In the genomic region with DNA sequence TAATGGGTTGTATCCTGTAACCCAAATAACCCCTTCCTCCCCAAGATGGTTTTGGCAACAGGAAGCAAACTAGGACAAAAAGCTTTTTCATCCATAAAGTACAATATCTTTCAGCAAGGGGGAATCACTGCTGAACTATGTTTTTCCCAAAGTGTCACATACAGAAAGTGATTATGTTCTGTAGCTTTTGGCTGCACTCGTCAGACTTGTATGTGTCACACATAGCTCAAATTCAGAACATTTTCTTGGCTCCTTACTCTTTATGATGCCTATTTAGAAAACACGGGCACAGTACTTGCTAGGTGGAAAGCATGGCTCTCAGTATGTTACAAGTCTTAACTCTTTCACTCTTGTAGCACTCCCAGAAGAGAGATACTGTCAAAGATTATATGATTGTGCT, we compare ENCODE assay signal across 22 mouse cellular contexts. TPM values are rescaled to one million over a fixed set of nuclear protein-coding genes. Genes with fewer than 3 reads are reported as not detected.
A peak's percentile ranks its signal among the peaks of the same experiment; 100 is the strongest.
DNase-seq lines count a peak whose midpoint lies in the region; ATAC-seq and TF ChIP-seq lines count a peak whose summit lies in the region.
"Had no signal": no experiment of that assay in that cellular context is flagged by ENCODE, and none has a peak within 500 bp of the region (broad histone marks: within the 10 kb centered on the region; RNA-seq: fewer than 3 reads in every experiment).

No protein-coding gene starts in this region.

- WGBS in liver, adult 2 months: 20% methylated on average over 2 of the region's 2 CpGs
- WGBS in liver, embryonic 12.5 days (ENCODE audit: insufficient replicate concordance): 63% methylated on average over 2 of the region's 2 CpGs
- 41% methylated on average over 2 of the region's 2 CpGs for WGBS in lung, postnatal 0 days

- no peak for TF ChIP-seq CTCF in gastrocnemius, adult 2 months (IDR thresholded peaks at IDR 0.05)
- no peak for TF ChIP-seq CTCF in liver, adult 2 months (IDR thresholded peaks at IDR 0.05; ENCODE audit: low read depth, low read length)
- TF ChIP-seq CTCF in lung, postnatal 0 days (IDR thresholded peaks at IDR 0.05): no peak
- no peak for TF ChIP-seq CTCF in embryonic fibroblast, embryonic 13.5 days (IDR thresholded peaks at IDR 0.05; ENCODE audit: borderline replicate concordance, insufficient read depth, low read length)

- peaks cover 23% of the 10 kb centered on the region for H3K4me1 ChIP-seq in liver, adult 2 months (ENCODE audit: control insufficient read depth, insufficient read depth, low read length)
- peaks cover 6% of the 10 kb centered on the region; the same call in 1 of the 2 replicates for H3K4me1 ChIP-seq in liver, embryonic 12.5 days
- no peaks in the 10 kb centered on the region; the same call in 1 of the 2 replicates for H3K4me1 ChIP-seq in lung, postnatal 0 days (ENCODE audit: insufficient read depth, low read depth, low read length)
- no peaks in the 10 kb centered on the region; the same call in 1 of the 2 replicates for H3K4me1 ChIP-seq in embryonic fibroblast, embryonic 13.5 days (ENCODE audit: control insufficient read depth, insufficient read depth, low read length)
- H3K4me1 ChIP-seq: hindbrain, embryonic 10.5 days; intestine, embryonic 15.5 days had no signal

- intact Hi-C loops in gastrocnemius, adult 2 months (cut with DNase I): no loop called here

- peak overlapping the region; percentile 90 for H3K27ac ChIP-seq in gastrocnemius, adult 2 months
- H3K27ac ChIP-seq in liver, adult 2 months (replicated peaks; ENCODE audit: insufficient read depth, low read depth, low read length): peak overlapping the region; percentile 94
- H3K27ac ChIP-seq in liver, embryonic 12.5 days: no peak overlapping the region
- H3K27ac ChIP-seq in lung, postnatal 0 days (ENCODE audit: low read length): peak overlapping the region; percentile 51
- H3K27ac ChIP-seq in embryonic fibroblast, embryonic 13.5 days (ENCODE audit: insufficient read depth, low read length): peak overlapping the region; percentile 73; the same call in 1 of the 2 replicates
- H3K27ac ChIP-seq: embryonic facial prominence, embryonic 13.5 days; heart, embryonic 13.5 days; hindbrain, embryonic 10.5 days; hindbrain, embryonic 14.5 days; intestine, embryonic 15.5 days had no signal

- DNase-seq in gastrocnemius, adult 2 months: no peak
- no peak for DNase-seq in gastrocnemius, adult 8-10 months (ENCODE audit: low spot score in 2 of 2)
- DNase-seq in liver, adult 2 months (ENCODE audit: extremely low read depth, low read depth, low spot score): peak; percentile 47
- DNase-seq in lung, postnatal 0 days (ENCODE audit: low spot score): peak; percentile 88
- DNase-seq in lung, postnatal 25 days (ENCODE audit: low spot score): no peak
- DNase-seq in embryo, embryonic 9.5 days (ENCODE audit: extremely low spot score): no peak
- DNase-seq: adrenal gland, adult 8-10 months; cerebellum, adult 11 months; cerebellum, adult 8-10 months; cerebellum, postnatal 14 days; embryo, embryonic 11 days; gastrocnemius, postnatal 25 days; heart, postnatal 14 days had no signal

- no peaks in the 10 kb centered on the region for H3K9me3 ChIP-seq in liver, embryonic 12.5 days (replicated peaks)
- no peaks in the 10 kb centered on the region for H3K9me3 ChIP-seq in lung, postnatal 0 days (ENCODE audit: low read length)
- H3K9me3 ChIP-seq: embryonic facial prominence, embryonic 13.5 days; heart, embryonic 13.5 days; hindbrain, embryonic 10.5 days; intestine, embryonic 15.5 days had no signal

- ATAC-seq in liver, embryonic 12.5 days: no peak
- ATAC-seq in lung, postnatal 0 days: peak; percentile 86
- ATAC-seq: forebrain, embryonic 14.5 days; intestine, embryonic 15.5 days had no signal

- no peaks in the 10 kb centered on the region for H3K27me3 ChIP-seq in liver, adult 2 months (ENCODE audit: control insufficient read depth, insufficient read depth, low read length)
- no peaks in the 10 kb centered on the region for H3K27me3 ChIP-seq in liver, embryonic 12.5 days (replicated peaks)
- no peaks in the 10 kb centered on the region for H3K27me3 ChIP-seq in lung, postnatal 0 days (replicated peaks; ENCODE audit: insufficient read depth, low read length)
- H3K27me3 ChIP-seq: CH12.LX; embryonic facial prominence, embryonic 13.5 days; heart, embryonic 13.5 days; intestine, embryonic 15.5 days had no signal

- no peak overlapping the region for H3K4me2 ChIP-seq in liver, embryonic 12.5 days
- H3K4me2 ChIP-seq in lung, postnatal 0 days (replicated peaks; ENCODE audit: low read depth, low read length): no peak overlapping the region
- H3K4me2 ChIP-seq: embryonic facial prominence, embryonic 13.5 days; heart, embryonic 13.5 days; hindbrain, embryonic 14.5 days; intestine, embryonic 15.5 days had no signal

- H3K36me3 ChIP-seq in liver, adult 2 months (ENCODE audit: control insufficient read depth, insufficient read depth, low read length): peaks cover 2% of the 10 kb centered on the region; the same call in 1 of the 2 replicates
- H3K36me3 ChIP-seq in liver, embryonic 12.5 days: no peaks in the 10 kb centered on the region
- H3K36me3 ChIP-seq in lung, postnatal 0 days (ENCODE audit: insufficient read depth, low read length): no peaks in the 10 kb centered on the region
- H3K36me3 ChIP-seq: heart, embryonic 13.5 days; hindbrain, embryonic 10.5 days; intestine, embryonic 15.5 days had no signal

- TF ChIP-seq EP300 in lung, postnatal 0 days (IDR thresholded peaks at IDR 0.05): peak; percentile 93

- TF ChIP-seq POLR2A in liver, adult 2 months (IDR thresholded peaks at IDR 0.05; ENCODE audit: extremely low read depth, insufficient read depth, low read length): no peak
- TF ChIP-seq POLR2A in embryonic fibroblast, embryonic 13.5 days (IDR thresholded peaks at IDR 0.05; ENCODE audit: low read depth, low read length): no peak

- no peak overlapping the region for H3K9ac ChIP-seq in liver, adult 2 months (ENCODE audit: low read depth, low read length)
- no peak overlapping the region for H3K9ac ChIP-seq in liver, embryonic 12.5 days
- no peak overlapping the region for H3K9ac ChIP-seq in lung, postnatal 0 days (replicated peaks; ENCODE audit: low read depth)
- H3K9ac ChIP-seq: embryonic facial prominence, embryonic 13.5 days; heart, embryonic 13.5 days; hindbrain, embryonic 14.5 days; intestine, embryonic 15.5 days had no signal

- peaks cover 22% of the 10 kb centered on the region for H3K79me2 ChIP-seq in liver, adult 2 months (ENCODE audit: control insufficient read depth, insufficient read depth, low read length)

- peak overlapping the region; percentile 60 for H3K4me3 ChIP-seq in gastrocnemius, adult 2 months
- H3K4me3 ChIP-seq in liver, adult 2 months (ENCODE audit: insufficient read depth, low read depth, low read length): no peak overlapping the region
- no peak overlapping the region for H3K4me3 ChIP-seq in liver, embryonic 12.5 days
- no peak overlapping the region for H3K4me3 ChIP-seq in lung, postnatal 0 days (ENCODE audit: low read depth, low read length)
- H3K4me3 ChIP-seq in embryonic fibroblast, embryonic 13.5 days (ENCODE audit: insufficient read depth, low read length): no peak overlapping the region
- H3K4me3 ChIP-seq: embryonic facial prominence, embryonic 13.5 days; heart, embryonic 13.5 days; hindbrain, embryonic 10.5 days; intestine, embryonic 15.5 days had no signal

RNA-seq across cellular contexts. Expression of gene Cped1, which starts 25.8 kb away (rescaled TPM):
- 10 to 100 TPM; 22.4 to 24.5 TPM for total RNA-seq in gastrocnemius, adult 2 months (2021)
- 10 to 100 TPM; 22.4 to 26.6 (median 22.9) TPM for total RNA-seq in gastrocnemius, adult 8-10 months (2022)
- 59.8 and 63.6 TPM in 2 replicates for total RNA-seq in liver, adult 2 months (2014; rRNA removed)
- polyA plus RNA-seq in liver, adult 2 months (2012; rRNA removed): 6.0 and 6.9 TPM in 2 replicates
- polyA plus RNA-seq in liver, embryonic 12.5 days (2016; fragmentation: Nextera tagmentation; extraction: Ambion mirVana): 3.6 and 4.1 TPM in 2 replicates
- polyA plus RNA-seq in lung, postnatal 0 days (2015; fragmentation: Nextera tagmentation; extraction: Ambion mirVana): 25.0 and 29.4 TPM in 2 replicates
- 23.4 and 34.4 TPM in 2 replicates for polyA plus RNA-seq in embryonic fibroblast, embryonic 13.5 days (2011; ENCODE audit: insufficient read length, low read depth, missing spikeins)

Comparison
In these comparisons a context has a peak if more than half of its experiments do, and no peak if none do; other contexts are left out.
1. DNase-seq: peak in liver, adult 2 months (single experiment) and lung, postnatal 0 days (single experiment); none in gastrocnemius, adult 2 months (single experiment), gastrocnemius, adult 8-10 months (0 of 2), lung, postnatal 25 days (single experiment) and embryo, embryonic 9.5 days (single experiment).